Mouse (Mus musculus) heart, adult 2 months (tissue): Measurements from ENCODE around the gene Tns4.

ENCODE experiments used
- CTCF ChIP-seq: fragments of 200-600 bp; IDR thresholded peaks from 2 replicates; pipeline ENCODE4 v1.8.1; 2022; ENCODE audit warnings: antibody characterized with exemption, mild to moderate bottlenecking, moderate library complexity
- POLR2A ChIP-seq: fragments of 200-500 bp; IDR thresholded peaks from 2 replicates; pipeline ENCODE4 v1.6.1; 2011; ENCODE audit warnings: mild to moderate bottlenecking, low read depth, low read length, control low read depth; ENCODE audit not compliant: insufficient read depth

- TF ChIP-seq POLR2A (no peak), CTCF (no peak)
These were observed 52.9 kb downstream of the Tns4 start for GRCm38 (mm10) chr11:99036254-99036653.
